Mouse (Mus musculus) G1E (cell line): ENCODE results near the gene Smyd4.

Experiments used
- CTCF ChIP-seq: IDR thresholded peaks from 2 replicates; pipeline ENCODE4 v1.5.1; 2012; ENCODE audit warnings: low read depth, low read length, inconsistent platforms, mixed read lengths
- GATA1 ChIP-seq: IDR thresholded peaks from 2 replicates; pipeline ENCODE4 v1.6.1; 2012; ENCODE audit warnings: borderline replicate concordance, low read length, inconsistent platforms, mixed read lengths
- TAL1 ChIP-seq: conservative IDR thresholded peaks from 2 replicates; pipeline ENCODE4 v1.6.1; 2012; ENCODE audit warnings: low read depth, low read length, inconsistent platforms, mixed read lengths

- TF ChIP-seq CTCF (no peak), GATA1 (no peak), TAL1 (no peak)
Observed at GRCm38 (mm10) chr11:75438804-75439203, 90.6 kb downstream of the Smyd4 start.
